Mouse (Mus musculus) gastrocnemius, adult 18-20 months (tissue): ENCODE measurements at regions not wholly inside any gene's neighbourhood (a gene's known extent, or its start where the extent isn't known, plus 50 kb on each side); places are given as distances from the start of the nearest gene placed in this dataset.
A peak's percentile ranks its signal among the peaks of the same experiment; 100 is the strongest.

Source experiments
- DNase-seq: peaks from one replicate; pipeline ENCODE4 v3.0.0; 2021; ENCODE audit warnings: low spot score

- no peak for DNase-seq
Measured at GRCm38 (mm10) chrX:11826737-11827408, 333.3 kb downstream of the Bcor start.

GRCm38 (mm10) chrX:11829411-11830002, 330.6 kb downstream of the Bcor start:
- peak; percentile 19 for DNase-seq

GRCm38 (mm10) chrX:11837566-11837965, 322.6 kb downstream of the Bcor start:
- no peak for DNase-seq

GRCm38 (mm10) chrX:11839665-11840245, 320.4 kb downstream of the Bcor start:
- DNase-seq: peak; percentile 54

- DNase-seq: peak; percentile 44
Measured at GRCm38 (mm10) chrX:11840319-11841035, 319.7 kb downstream of the Bcor start.

- no peak for DNase-seq
Measured at GRCm38 (mm10) chrX:11845566-11845965, 314.6 kb downstream of the Bcor start.

GRCm38 (mm10) chrX:11855910-11856309, 304.2 kb downstream of the Bcor start:
- no peak for DNase-seq

- DNase-seq: no peak
Measured at GRCm38 (mm10) chrX:11859396-11859795, 300.8 kb downstream of the Bcor start.

- no peak for DNase-seq
Measured at GRCm38 (mm10) chrX:11861119-11861708, 298.9 kb downstream of the Bcor start.

GRCm38 (mm10) chrX:11861892-11862291, 298.3 kb downstream of the Bcor start:
- no peak for DNase-seq

GRCm38 (mm10) chrX:11863106-11863505, 297.0 kb downstream of the Bcor start:
- DNase-seq: no peak

- peak; percentile 14 for DNase-seq
Measured at GRCm38 (mm10) chrX:11873913-11874312, 286.2 kb downstream of the Bcor start.

GRCm38 (mm10) chrX:11876636-11877035, 283.5 kb downstream of the Bcor start:
- DNase-seq: peak; percentile 11

GRCm38 (mm10) chrX:11878028-11878427, 282.1 kb downstream of the Bcor start:
- DNase-seq: no peak

GRCm38 (mm10) chrX:11880972-11881371, 279.2 kb downstream of the Bcor start:
- DNase-seq: no peak

- DNase-seq: no peak
Measured at GRCm38 (mm10) chrX:11883738-11884716, 276.1 kb downstream of the Bcor start.

- no peak for DNase-seq
Measured at GRCm38 (mm10) chrX:11892396-11892795, 267.8 kb downstream of the Bcor start.

- DNase-seq: no peak
Measured at GRCm38 (mm10) chrX:11893606-11894279, 266.4 kb downstream of the Bcor start.

GRCm38 (mm10) chrX:11894280-11894662, 265.9 kb downstream of the Bcor start:
- no peak for DNase-seq

- DNase-seq: peak; percentile 60
Measured at GRCm38 (mm10) chrX:11895396-11895795, 264.8 kb downstream of the Bcor start.
